Mouse (Mus musculus): ENCODE measurements around the gene Map4k4. TPM values are rescaled to one million over a fixed set of nuclear protein-coding genes. Genes with fewer than 3 reads are reported as not detected.

The Map4k4 gene
- 226 and 236 TPM in 2 replicates for total RNA-seq (2017)

DNA sequence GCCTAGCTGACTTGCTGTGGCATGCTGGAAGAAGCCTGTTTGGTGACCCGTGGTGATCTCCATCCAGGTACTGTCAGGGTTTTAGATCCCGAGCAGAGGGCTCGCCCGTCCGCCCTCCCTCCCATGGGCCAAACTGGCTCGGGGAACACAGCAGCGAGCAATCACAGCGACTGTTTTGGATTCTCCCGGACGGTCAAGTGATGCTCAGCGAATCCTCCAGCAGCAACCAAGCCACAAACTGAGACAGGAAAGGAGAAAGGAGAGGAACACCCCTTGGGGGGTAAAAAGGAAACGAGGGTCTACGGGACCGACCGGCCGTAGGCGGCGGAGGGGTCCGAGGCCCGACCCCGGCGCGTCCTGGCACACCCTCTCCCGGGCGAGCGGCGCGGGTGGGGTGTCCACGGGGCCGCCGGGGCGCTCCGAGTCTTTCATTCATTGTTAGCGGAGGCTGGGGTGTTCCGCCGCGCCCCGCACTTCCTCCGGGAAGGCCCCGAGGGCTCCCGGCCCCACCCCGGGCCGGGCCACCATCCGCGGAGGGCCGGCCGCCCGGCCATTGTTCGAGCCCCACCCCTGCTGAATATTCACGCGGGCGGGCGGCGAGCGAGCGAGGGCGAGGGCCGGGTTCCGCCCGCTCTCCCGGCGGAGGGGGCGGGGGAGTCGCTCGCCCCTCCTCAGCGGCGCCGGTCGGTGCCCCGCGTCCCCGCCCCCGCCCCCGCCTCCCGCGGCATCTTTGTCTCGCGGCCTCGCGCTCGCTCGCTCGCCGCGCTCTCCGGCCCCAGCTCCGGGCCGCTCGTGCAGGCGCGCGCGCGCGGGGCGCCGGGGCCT lies at the start of gene Map4k4:
Map4k4 (plus strand) TSS at position 733 of the 825 bp plus-strand sequence.
- ATAC-seq (ENCODE audit: extremely low read depth, insufficient number of reproducible peaks, low FRiP score, poor library complexity, severe bottlenecking), result peak; percentile 62

DNA sequence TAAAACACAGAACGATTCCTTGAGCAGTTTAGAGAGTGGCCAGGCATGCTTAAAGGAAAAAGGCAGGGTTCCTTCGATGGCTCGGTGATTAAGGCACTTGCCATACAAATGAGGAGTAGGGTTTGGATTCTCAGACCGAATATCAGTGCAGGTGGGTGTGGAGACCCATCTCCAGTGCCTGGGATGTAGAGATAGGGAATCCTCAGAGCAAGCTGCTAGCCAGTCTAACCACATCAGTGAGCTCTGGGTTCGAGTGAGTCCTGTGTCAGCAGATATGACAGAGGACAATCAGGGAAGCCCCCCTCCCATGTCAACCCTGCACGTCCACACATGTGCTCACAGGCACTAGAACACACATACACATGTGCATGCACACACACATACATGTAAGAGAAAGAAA lies 44.8 kb upstream of the Map4k4 start:
- no peak for ATAC-seq (ENCODE audit: extremely low read depth, insufficient number of reproducible peaks, low FRiP score, poor library complexity, severe bottlenecking)

DNA sequence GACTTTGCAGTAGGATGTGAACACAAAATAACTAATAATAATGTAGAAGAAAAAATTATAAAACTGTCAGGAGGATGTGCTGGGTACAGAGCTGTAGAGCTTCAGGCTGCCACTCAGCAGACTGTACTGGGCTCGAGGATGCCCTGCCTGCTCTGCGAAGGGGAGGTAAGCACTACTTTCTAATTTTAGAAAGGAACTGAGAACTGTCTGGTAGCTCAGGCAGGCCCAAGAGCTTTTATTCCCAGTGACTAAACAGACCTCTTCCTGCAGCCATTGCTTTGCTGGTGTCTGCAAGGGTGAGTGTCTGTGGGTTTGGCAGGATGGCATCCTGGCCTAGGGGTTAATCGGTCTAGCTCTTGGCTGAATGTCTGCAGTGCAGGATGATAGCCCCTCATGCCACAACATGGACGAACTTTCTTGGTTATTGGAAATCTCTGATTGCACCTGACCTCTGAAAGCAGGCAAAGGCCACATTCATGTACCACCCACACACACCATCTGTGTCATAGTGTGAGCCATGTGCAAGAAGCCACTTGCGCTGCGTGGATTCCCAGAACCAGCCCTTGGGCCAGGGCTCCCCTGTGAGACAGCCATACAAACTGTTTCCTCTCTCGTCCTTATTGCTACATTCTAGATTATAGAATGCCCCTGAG lies 43.8 kb upstream of the Map4k4 start:
- no peak for ATAC-seq (ENCODE audit: extremely low read depth, insufficient number of reproducible peaks, low FRiP score, poor library complexity, severe bottlenecking)

DNA sequence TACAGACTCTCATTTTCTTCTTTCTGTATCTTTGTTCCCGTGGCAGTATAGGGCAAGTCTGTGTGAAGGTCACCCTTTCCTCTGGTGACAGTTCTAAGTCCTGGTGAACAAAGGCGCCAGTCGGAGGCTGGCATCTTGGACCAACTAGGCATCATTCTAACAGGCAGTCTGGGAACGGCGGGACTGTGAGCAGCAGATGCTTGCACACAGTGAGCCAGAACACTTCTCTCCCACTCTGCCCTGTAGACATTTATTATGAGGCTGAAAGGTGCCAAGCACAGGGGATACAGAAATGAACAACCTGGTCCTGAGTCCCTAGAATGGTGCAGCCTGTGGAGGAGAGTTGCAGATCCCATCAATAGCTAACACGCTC lies 43.3 kb upstream of the Map4k4 start:
- ATAC-seq (ENCODE audit: extremely low read depth, insufficient number of reproducible peaks, low FRiP score, poor library complexity, severe bottlenecking), result no peak

DNA sequence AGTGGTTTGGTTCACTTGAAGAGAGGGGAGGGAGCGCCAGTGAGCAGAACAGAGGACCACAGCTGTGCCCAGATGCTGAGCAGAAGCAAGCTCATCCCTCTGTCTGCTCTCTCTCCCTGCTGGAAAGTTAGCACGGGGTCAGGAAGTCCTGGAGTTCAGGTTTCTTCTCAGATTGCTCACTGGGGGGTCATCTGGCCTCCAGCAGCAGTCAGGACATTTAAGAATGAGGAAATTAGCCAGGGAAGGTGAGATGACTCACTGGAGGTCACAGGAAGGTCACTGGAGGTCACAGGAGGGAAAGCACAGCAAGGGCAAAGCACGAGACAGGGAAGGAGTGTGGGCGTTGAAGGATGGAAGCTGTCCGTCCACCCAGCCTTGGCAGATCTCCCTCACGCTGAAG lies 41.5 kb upstream of the Map4k4 start:
- ATAC-seq (ENCODE audit: extremely low read depth, insufficient number of reproducible peaks, low FRiP score, poor library complexity, severe bottlenecking), result no peak

DNA sequence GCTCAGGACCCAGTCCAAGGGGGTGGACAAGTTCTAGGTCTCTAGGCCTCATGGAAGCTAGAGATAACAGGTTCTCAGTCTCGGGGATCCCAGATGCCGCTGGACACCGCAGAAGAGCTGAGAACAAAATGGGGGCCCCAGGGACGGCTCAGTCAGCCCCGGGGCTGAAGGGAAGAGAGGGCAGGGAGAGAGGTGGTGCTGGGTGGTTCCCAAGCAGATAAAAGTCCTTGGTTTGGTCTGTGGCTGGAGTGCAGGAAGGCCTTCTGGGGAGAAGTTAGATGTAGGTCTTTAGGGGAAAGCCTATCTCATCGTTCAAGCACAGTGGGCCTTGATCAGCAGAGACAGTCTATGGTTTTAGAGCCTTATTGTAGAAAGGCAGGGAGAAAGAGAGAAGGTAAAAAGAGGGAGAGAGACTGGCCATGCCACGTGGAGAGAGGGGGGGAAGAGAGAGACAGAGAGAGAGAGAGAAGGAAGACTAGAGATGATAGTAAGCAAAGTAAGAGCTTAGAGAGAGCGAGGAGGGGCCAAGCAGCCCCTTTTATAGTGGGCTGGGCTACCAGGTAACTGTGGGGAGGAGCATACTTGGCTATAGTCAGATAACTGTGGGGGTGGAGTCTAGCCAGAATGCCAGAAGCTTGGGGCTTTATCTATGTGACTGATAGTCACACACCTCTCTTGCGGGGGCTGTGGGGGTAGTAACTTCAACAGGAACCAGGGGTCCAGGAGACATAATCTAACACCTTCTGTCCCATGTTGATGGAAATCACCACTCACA lies 34.2 kb upstream of the Map4k4 start:
- ATAC-seq (ENCODE audit: extremely low read depth, insufficient number of reproducible peaks, low FRiP score, poor library complexity, severe bottlenecking), result no peak

DNA sequence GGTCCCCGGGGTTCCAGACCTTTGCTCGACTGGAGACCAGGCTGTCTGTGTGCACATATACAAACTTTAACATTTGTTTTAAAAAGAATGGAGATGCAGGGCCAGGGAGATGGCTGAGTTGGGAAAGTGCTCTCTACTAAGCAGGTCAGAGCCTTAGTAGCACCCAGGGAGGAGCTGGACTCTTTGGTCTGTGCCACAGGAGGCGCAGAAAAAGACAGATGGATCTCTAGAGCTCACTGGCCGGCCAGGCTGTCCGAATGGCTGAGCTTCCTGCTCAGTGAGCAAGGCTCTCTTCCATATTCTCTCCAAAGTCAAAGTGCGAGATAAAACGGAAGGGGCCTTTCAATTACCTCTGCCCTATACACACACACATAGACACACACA lies 33.6 kb upstream of the Map4k4 start:
- no peak for ATAC-seq (ENCODE audit: extremely low read depth, insufficient number of reproducible peaks, low FRiP score, poor library complexity, severe bottlenecking)

DNA sequence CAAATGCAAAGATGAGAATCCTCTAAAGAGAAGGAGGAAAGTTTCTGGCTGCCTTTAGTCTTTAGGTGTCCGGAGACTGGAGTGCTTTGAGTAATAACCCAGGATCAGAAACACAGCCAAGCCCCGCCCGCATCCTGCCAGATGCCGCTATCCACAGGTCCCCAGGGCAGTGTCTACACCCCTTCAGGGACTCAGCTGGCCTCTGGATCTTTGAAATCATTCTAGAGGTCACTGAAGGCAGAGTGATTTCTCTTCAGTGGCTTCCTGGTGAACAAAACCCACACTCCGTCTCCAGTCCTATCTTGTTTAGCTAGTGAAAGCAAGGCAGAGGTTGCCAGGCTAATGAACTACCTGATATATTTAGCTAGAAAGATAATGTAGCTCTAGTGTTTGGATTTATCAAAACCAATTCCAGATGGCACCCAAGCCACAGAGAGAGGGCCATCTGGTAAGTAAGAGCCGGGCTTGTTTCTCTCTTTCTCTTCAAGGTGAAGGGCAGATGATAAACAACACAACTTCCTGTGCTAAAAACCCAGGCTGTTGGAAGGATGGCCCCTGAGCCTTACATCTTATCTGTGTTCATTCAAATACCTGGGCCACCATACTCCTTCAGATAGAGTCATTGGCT lies 32.6 kb upstream of the Map4k4 start:
- ATAC-seq (ENCODE audit: extremely low read depth, insufficient number of reproducible peaks, low FRiP score, poor library complexity, severe bottlenecking), result no peak

DNA sequence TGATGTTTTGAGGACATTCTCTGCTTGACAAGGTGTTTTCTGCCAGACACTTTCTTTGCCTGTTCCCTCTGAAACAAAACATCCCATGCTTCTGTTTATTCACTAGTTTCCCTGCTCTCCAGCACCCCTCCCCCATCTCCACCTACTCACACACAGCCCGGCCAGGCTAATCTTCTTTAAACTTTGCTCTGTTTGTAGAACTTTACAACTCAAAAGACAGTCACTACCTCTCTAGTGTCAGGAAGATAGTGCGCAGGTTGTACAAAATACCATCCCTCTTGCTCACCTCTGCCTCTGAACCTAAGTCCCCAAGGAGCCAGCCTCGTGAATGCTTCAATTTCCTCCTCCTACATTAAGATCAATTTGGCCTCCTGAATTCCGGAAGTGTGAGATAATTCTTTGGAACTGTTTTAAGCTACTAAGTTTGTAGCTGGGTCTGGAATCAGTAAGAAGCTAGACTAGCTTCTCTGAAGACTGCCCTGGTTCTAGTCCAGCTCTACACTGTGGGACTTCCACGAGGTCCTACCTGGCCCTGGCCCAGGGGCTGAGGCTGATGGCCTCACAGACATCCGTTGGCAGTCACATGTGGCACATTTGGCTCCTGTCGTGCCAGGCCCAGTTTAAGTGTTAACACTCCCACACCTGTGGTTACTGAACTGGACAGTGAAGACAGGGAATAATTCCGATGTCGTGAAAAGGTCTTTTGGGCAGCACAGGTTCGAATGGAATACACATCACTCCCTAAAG lies 31.7 kb upstream of the Map4k4 start:
- ATAC-seq (ENCODE audit: extremely low read depth, insufficient number of reproducible peaks, low FRiP score, poor library complexity, severe bottlenecking), result no peak

DNA sequence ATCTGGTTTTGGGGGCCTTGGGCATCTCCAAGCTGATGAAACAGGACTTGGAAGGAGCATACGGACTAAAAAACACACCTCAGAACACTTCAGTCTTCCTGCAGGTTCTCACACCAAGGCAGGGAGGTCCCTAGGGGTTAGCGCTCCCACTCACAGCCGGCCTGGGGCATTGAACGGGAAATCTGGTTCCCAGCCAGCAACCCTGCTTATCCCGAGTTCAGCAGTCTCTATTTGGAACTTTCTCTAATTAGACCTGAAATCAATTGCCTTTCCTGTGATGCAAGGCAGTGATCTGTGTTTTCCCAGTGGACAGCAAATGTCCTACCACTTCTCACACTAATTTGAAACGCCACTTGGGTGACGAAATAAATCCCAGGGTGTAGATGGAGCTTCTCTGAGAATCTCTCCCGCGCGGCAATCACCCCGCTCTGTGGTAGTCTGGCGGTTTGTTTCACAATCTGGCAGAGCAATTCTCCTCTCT lies 31.0 kb upstream of the Map4k4 start:
- no peak for ATAC-seq (ENCODE audit: extremely low read depth, insufficient number of reproducible peaks, low FRiP score, poor library complexity, severe bottlenecking)

DNA sequence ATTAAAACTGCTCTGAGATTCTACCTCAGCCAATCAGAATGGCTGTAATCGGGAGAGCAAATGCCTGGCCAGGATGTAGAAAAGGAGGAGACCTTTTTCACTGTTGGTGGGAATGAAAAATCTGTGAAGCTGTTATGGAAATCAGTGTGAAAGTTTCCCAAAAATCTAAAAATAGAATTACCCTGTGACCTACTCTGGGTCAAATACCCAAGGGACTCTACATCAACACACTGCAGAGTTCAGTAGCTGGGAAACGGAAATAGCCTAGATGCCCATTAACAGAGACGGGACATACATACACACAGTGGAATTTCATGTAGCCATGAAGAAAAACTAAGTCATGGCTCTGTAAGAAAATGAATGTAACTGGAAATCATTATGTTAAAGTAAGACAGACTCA lies 22.7 kb upstream of the Map4k4 start:
- ATAC-seq (ENCODE audit: extremely low read depth, insufficient number of reproducible peaks, low FRiP score, poor library complexity, severe bottlenecking), result no peak

DNA sequence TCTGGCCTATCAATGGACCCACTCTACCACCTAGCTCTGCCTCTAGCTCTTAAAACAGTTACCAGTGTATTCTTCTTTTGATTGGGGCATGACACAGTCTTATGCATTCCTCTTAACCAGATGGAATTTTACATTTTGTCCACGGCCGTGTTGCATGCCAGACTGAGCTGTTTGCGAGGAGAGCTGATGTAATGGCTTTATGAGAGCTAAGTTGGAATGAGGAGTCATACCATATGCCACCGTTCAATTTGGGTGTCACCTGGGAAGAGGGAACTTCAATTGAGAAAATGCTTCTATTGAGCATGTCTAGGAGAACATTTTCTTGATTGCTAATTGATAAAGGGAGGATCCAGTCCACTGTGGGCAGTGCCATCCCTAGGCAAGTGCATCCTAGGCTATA lies 18.2 kb upstream of the Map4k4 start:
- ATAC-seq (ENCODE audit: extremely low read depth, insufficient number of reproducible peaks, low FRiP score, poor library complexity, severe bottlenecking), result no peak

DNA sequence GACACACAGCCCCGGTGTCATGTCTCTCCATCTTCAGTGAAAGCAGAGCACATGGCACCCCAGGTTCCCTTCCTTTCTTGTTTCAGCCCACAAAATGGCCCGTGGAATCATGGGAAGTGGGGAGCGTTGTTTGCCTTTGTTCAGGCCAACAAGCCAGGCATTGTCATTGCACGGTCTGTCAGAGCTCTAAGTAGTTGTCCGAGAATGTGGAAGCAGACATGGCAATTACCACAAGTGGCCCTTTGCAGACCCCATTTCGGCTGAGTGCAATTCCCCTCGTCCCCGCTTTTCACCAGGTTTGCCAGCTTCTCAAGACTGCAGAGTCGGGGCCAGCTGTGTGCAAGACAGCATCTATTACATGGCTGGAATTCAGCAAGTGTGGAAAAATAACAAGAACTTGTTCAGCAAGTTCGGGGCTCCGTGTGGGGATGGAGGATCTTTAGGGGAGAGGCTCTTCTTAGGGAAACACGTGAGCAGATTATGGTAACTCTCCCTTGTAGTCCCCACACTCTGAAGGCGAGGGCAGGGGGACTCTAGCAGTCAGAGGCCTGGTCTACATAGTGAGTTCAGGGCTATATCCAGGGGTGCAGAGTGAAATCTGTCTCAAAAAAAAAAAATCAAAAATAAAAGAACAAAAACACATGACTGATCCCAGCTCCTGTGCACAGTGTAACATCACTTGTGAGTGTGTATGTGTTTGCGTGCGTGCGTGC lies 15.8 kb upstream of the Map4k4 start:
- ATAC-seq (ENCODE audit: extremely low read depth, insufficient number of reproducible peaks, low FRiP score, poor library complexity, severe bottlenecking), result no peak

DNA sequence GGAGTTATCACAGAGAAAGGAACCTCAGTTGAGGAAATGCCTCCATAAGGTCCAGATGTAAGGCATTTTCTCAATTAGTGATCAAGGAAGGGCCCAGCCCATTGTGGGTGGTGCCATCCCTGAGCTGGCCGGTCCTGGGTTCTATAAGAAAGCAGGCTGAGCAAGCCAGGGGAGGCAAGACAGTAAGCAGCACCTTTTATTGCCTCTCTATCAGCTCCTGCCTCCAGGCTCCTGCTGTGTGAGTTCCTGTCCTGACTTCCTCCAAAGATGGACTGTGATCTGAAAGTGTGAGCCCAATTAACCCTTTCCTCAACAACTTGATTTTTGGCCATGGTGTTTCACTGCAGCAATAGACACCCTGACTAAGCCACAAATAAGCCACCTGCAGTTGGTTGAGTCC lies 12.7 kb upstream of the Map4k4 start:
- ATAC-seq (ENCODE audit: extremely low read depth, insufficient number of reproducible peaks, low FRiP score, poor library complexity, severe bottlenecking), result no peak

DNA sequence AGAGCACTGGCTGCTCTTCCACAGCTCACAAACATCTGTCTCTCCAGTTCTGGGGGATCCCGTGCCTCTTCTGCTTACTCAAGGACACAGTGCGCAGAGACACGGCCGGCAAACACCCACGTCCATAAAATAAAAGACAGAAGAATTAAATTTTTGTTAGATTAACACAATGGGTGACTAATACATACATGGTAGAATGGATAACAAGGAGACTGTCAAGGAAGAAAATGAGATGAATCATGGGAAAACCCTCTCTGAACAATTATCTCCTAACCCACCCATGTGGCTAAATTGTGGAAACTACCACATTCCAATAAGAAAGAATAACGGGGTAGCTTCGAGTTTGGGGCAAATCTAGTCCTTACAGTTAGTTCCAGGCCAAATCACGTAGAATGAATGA lies 11.3 kb upstream of the Map4k4 start:
- no peak for ATAC-seq (ENCODE audit: extremely low read depth, insufficient number of reproducible peaks, low FRiP score, poor library complexity, severe bottlenecking)

DNA sequence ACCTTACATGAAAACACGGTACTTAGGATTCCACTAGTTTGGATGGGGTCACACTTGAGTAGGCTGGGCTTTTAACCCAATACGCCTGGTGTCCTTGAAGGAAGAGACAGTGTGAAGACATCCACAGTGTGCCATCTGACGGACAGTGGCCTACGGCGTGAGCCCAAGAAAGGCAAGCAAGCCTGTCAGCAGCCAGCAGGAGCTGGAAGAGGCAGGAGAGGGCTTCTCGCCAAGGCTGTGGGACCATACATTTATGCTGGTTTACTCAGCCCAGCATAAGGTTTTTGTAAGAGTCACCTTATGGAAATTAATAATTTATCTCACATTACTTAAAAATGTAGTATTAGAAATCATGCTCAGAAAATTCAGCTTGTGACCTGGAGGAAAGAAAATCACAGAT lies 10.7 kb upstream of the Map4k4 start:
- ATAC-seq (ENCODE audit: extremely low read depth, insufficient number of reproducible peaks, low FRiP score, poor library complexity, severe bottlenecking), result no peak

DNA sequence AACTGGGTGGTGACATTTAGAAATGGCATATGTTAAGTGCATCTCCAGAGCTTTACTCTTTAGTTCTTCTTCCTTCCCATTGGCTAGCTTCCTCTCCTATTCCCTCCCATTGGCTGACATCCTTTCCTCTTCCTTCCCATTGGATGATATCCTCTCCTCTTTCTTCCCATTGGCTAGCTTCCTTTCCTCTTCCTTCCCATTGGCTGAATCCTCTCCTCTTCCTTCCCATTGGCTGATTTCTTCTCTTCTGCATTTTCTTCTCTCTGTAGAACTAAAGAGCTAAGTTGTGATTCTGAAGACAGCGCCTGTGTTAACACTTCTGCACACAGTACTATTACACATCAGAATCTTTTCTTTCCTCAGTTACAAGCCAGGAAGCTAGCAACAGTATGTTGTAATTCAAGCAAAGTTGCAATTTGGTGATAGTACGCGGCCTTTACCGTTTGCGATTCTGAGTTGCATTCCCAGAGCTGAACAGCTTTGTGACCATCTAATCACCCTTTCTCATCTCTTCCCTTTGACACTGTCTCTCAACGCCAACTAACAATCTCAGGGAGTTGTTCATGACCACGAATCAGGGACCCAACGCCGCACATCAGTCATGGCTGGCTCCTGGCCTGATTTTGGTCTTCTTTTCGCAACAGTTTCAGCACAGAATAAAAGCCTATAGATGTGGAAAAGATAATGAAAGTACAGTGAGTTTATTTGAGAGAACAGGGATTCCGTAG lies 7.4 kb upstream of the Map4k4 start:
- ATAC-seq (ENCODE audit: extremely low read depth, insufficient number of reproducible peaks, low FRiP score, poor library complexity, severe bottlenecking), result peak; percentile 77

DNA sequence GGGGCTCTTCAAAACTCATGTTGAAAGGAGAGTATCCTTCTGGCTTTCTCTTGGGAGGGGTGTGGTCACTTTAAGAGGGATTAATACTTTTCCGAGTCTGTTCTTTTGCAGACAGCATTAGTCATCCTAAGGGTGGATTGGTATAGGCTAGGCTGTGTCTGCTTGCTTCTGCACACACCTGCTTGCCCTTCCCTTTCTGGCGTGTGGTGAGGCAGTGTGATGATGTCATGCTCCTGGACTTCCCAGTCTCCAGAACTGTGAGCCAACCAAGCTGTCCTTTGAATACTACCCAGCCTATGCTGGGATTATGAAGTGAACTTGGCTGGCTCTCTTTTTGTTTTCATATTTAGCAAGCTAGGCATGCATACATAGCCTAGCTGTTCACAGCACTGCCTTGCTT lies 5.6 kb upstream of the Map4k4 start:
- ATAC-seq (ENCODE audit: extremely low read depth, insufficient number of reproducible peaks, low FRiP score, poor library complexity, severe bottlenecking), result no peak
